Mouse (Mus musculus): Measurements from ENCODE around the gene Agpat3. TPM values are rescaled to one million over a fixed set of nuclear protein-coding genes. Genes with fewer than 3 reads are reported as not detected.

The Agpat3 gene
- polyA plus RNA-seq, 1 experiment from 2014 or later = 36.7 TPM

- H3K9me3 ChIP-seq = no peaks in the 10 kb centered on the region
- no peak for ATAC-seq (ENCODE audit: extremely low read depth, insufficient number of reproducible peaks, low FRiP score, low TSS enrichment)
- H3K4me3 ChIP-seq = no peak overlapping the region
- no peak overlapping the region for H3K27ac ChIP-seq (replicated peaks)
- 80% methylated on average over 5 of the region's 5 CpGs for WGBS
- H3K9ac ChIP-seq = no peak overlapping the region
- 0 out of 2 replicates have a peak, but pooled peaks cover 7% of the 10 kb centered on the region for H3K4me1 ChIP-seq
- no peak overlapping the region for H3K4me2 ChIP-seq
- peaks cover 58% of the 10 kb centered on the region for H3K36me3 ChIP-seq
- H3K27me3 ChIP-seq (replicated peaks) = no peaks in the 10 kb centered on the region
These were observed 123.7 kb downstream of the Agpat3 start for GRCm38 (mm10) chr10:78228560-78228928.

DNA sequence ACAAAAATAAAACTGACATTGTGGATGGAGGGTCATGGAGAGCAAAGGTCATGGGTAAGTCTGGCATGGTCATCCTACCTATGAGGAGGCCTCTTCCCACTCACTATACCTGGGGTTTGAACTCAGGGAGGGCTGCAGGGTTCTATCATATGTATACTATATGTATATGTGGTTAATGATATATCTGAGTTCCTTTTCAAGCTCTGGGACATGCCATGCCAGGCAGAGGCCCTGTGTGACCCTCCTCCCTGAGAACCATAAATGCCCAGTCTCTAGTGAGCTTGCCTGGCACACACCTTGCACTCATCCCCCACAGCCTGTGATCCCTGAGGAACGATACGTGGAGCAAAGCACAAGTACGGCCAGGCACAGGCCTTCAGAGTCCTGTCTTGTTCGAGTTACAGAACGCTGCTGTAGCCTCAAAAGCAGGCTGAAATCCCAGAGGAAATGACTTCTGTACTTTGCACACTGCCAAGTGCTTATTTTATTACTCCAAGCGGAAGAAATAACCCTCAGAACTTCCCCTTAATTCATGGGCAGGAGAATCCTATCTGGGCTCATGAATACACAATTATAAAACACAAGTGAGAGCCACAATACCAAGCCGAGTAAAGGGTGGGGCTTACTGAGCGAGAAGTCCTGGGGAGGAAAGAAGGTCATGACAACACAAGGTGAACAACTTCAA, 124.3 kb downstream of the Agpat3 start:
- H3K27me3 ChIP-seq (replicated peaks) = no peaks in the 10 kb centered on the region
- peaks cover 11% of the 10 kb centered on the region for H3K4me1 ChIP-seq
- 82% methylated on average over 8 of the region's 8 CpGs for WGBS
- H3K27ac ChIP-seq (replicated peaks) = no peak overlapping the region
- ATAC-seq (ENCODE audit: extremely low read depth, insufficient number of reproducible peaks, low FRiP score, low TSS enrichment) = no peak
- H3K4me2 ChIP-seq = no peak overlapping the region
- H3K36me3 ChIP-seq = peaks cover 58% of the 10 kb centered on the region
- no peak overlapping the region for H3K4me3 ChIP-seq
- H3K9ac ChIP-seq = no peak overlapping the region
- H3K9me3 ChIP-seq = no peaks in the 10 kb centered on the region

- H3K4me2 ChIP-seq = no peak overlapping the region
- no peak for ATAC-seq (ENCODE audit: extremely low read depth, insufficient number of reproducible peaks, low FRiP score, low TSS enrichment)
- no peaks in the 10 kb centered on the region for H3K9me3 ChIP-seq
- peaks cover 70% of the 10 kb centered on the region for H3K36me3 ChIP-seq
- H3K4me3 ChIP-seq = no peak overlapping the region
- H3K27ac ChIP-seq (replicated peaks) = no peak overlapping the region
- peaks cover 9% of the 10 kb centered on the region for H3K4me1 ChIP-seq
- no peaks in the 10 kb centered on the region for H3K27me3 ChIP-seq (replicated peaks)
- WGBS = 84% methylated on average over 6 of the region's 6 CpGs
- H3K9ac ChIP-seq = no peak overlapping the region
These were observed 128.2 kb downstream of the Agpat3 start for GRCm38 (mm10) chr10:78224136-78224535.

DNA sequence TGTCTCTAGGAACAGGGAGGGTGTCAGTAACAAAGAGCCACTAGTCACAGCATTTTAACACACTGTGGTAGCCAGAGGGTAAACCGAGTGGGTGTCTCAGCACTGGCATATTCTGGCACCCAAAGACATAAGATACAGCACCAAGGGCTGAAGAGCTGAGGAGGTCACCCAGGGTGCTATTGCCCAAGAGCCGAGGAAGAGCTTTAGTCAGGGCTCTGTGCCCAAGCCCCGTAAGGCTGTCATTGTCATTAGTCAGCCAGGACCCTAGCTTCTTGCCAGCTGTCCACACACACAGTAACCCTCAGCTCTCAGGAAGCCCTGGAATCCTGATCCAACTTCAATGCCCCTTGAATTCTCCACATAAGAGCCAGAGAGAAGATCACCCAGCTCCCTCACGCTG, 129.4 kb downstream of the Agpat3 start:
- 68% methylated on average over 4 of the region's 4 CpGs for WGBS
- no peak overlapping the region for H3K4me2 ChIP-seq

DNA sequence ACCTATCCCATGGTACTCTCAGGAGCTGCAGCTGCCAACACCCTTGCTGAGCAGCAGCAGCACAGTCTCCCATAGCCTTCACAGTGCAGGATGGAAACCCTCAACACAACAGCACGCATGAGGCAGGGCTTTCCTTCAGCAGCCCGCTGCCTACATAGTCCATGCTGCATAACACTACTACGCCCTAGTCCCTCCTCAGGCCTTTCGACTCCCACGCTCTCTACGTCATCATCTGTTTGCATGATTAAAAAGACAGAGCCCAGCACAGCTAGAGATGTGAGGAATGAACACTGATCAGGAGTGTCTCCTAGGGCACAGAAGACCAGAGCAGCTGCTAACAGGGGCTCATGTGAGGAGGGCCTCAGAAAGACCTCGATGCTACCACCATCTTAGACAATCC, 131.0 kb downstream of the Agpat3 start:
- Histone ChIP-seq H3K27me3 (replicated peaks) (no peaks in the 10 kb centered on the region), H3K9ac (no peak overlapping the region), H3K9me3 (no peaks in the 10 kb centered on the region), H3K4me1 (peaks cover 9% of the 10 kb centered on the region), H3K27ac (replicated peaks) (no peak overlapping the region), H3K36me3 (peaks cover 73% of the 10 kb centered on the region), H3K4me3 (no peak overlapping the region), H3K4me2 (no peak overlapping the region)
- WGBS = 89% methylated on average over 7 of the region's 7 CpGs
- ATAC-seq (ENCODE audit: extremely low read depth, insufficient number of reproducible peaks, low FRiP score, low TSS enrichment) = no peak

More for the DNA sequence above, 129.4 kb downstream of the Agpat3 start:
- Histone ChIP-seq H3K4me1 (peaks cover 9% of the 10 kb centered on the region), H3K27ac (replicated peaks) (no peak overlapping the region), H3K9me3 (no peaks in the 10 kb centered on the region), H3K4me3 (no peak overlapping the region), H3K27me3 (replicated peaks) (no peaks in the 10 kb centered on the region), H3K9ac (peak overlapping the region; percentile 47; the same call in 1 of the 2 replicates), H3K36me3 (peaks cover 70% of the 10 kb centered on the region)
- no peak for ATAC-seq (ENCODE audit: extremely low read depth, insufficient number of reproducible peaks, low FRiP score, low TSS enrichment)

GRCm38 (mm10) chr10:78219528-78219927, 132.8 kb downstream of the Agpat3 start:
- no peak for ATAC-seq (ENCODE audit: extremely low read depth, insufficient number of reproducible peaks, low FRiP score, low TSS enrichment)
- peaks cover 81% of the 10 kb centered on the region for H3K36me3 ChIP-seq

More at GRCm38 (mm10) chr10:78219528-78219927, 132.8 kb downstream of the Agpat3 start:
- H3K4me3 ChIP-seq = no peak overlapping the region
- H3K9ac ChIP-seq = no peak overlapping the region
- H3K4me2 ChIP-seq = no peak overlapping the region
- WGBS = 79% methylated on average over 1 of the region's 1 CpGs
- H3K27ac ChIP-seq (replicated peaks) = no peak overlapping the region
- H3K4me1 ChIP-seq = peaks cover 9% of the 10 kb centered on the region
- H3K27me3 ChIP-seq (replicated peaks) = no peaks in the 10 kb centered on the region
- H3K9me3 ChIP-seq = no peaks in the 10 kb centered on the region

Small RNA genes lying within 50 kb of the gene (microRNA-seq; reads per million reads assigned to microRNA genes)
- not detected for gene Mir7659

Other genes starting within 250 kb of the Agpat3 start
- 46.2 and 48.3 TPM in 2 replicates for gene D10Jhu81e, start 182.7 kb downstream of the Agpat3 start, polyA plus RNA-seq (2015; fragmentation: Nextera tagmentation; extraction: Ambion mirVana)
- 10.8 and 11.1 TPM in 2 replicates for gene Pwp2, start 167.3 kb downstream of the Agpat3 start, polyA plus RNA-seq (2015; fragmentation: Nextera tagmentation; extraction: Ambion mirVana)
- gene Trappc10, start 107.8 kb downstream of the Agpat3 start, polyA plus RNA-seq (2015; fragmentation: Nextera tagmentation; extraction: Ambion mirVana) = 10.5 and 11.1 TPM in 2 replicates
- 220 and 237 TPM in 2 replicates for gene Rrp1, start 60.6 kb upstream of the Agpat3 start, polyA plus RNA-seq (2015; fragmentation: Nextera tagmentation; extraction: Ambion mirVana)
- gene Cstb, start 73.2 kb upstream of the Agpat3 start, polyA plus RNA-seq (2015; fragmentation: Nextera tagmentation; extraction: Ambion mirVana) = 98.8 and 114 TPM in 2 replicates
- gene Pdxk, start 112.5 kb upstream of the Agpat3 start, polyA plus RNA-seq (2015; fragmentation: Nextera tagmentation; extraction: Ambion mirVana) = 5.6 and 5.8 TPM in 2 replicates
- not detected in 2 replicates for gene Olfr1358, start 164.9 kb upstream of the Agpat3 start, polyA plus RNA-seq (2015; fragmentation: Nextera tagmentation; extraction: Ambion mirVana)
- 52.4 and 54.6 TPM in 2 replicates for gene Ilvbl, start 221.9 kb upstream of the Agpat3 start, polyA plus RNA-seq (2015; fragmentation: Nextera tagmentation; extraction: Ambion mirVana)
- gene Syde1, start 239.5 kb upstream of the Agpat3 start, polyA plus RNA-seq (2015; fragmentation: Nextera tagmentation; extraction: Ambion mirVana) = 14.4 and 14.7 TPM in 2 replicates

Measured in heart, embryonic 13.5 days (tissue).